Mouse (Mus musculus) E14TG2a.4 (cell line): ENCODE data around the gene Vps25.

Experiments
- CTCF ChIP-seq: conservative IDR thresholded peaks from 2 replicates; pipeline ENCODE4 v1.5.1; 2014; ENCODE audit warnings: low read length
- NANOG ChIP-seq: IDR thresholded peaks from 2 replicates; pipeline ENCODE4 v1.6.1; 2014; ENCODE audit warnings: borderline replicate concordance, low read length, mixed read lengths
- POU5F1 ChIP-seq: IDR thresholded peaks from 2 replicates; pipeline ENCODE4 v1.6.1; 2014; ENCODE audit warnings: low read length, borderline replicate concordance

DNA sequence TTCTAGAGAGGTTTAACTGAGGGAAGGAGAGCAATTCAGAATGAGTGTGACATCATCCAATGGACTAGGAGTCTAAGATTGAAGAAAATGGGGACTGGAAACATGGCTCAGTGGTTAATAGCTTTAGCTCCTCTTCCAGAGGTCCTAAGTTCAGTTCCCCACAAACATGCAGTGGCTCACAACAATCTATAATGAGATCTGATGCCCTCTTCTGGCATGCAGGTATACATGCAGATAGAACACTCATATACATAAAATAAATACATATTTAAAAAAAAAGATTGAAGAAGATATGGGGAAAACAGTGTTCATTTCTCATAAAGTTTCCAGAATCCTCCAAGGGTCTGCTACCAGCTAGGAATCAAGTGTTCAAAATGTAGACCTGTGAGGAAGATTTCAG is 18.1 kb upstream of the Vps25 start:
- TF ChIP-seq CTCF (no peak), POU5F1 (no peak), NANOG (no peak)
